Mouse (Mus musculus) midbrain, postnatal 0 days (tissue): ENCODE data around the gene Smtnl1. TPM values are rescaled to one million over a fixed set of nuclear protein-coding genes. Genes with fewer than 3 reads are reported as not detected.
A peak's percentile ranks its signal among the peaks of the same experiment; 100 is the strongest.

Source experiments
- ATAC-seq: fragments of 200-750 bp; cut with Nextera tagmentation; 2 replicates; pipeline ENCODE4 v1.8.0; 2017; ENCODE audit warnings: moderate number of reproducible peaks, mild to moderate bottlenecking, moderate TSS enrichment, moderate library complexity; ENCODE audit not compliant: low FRiP score
- DNase-seq: peaks from one replicate; pipeline ENCODE4 v3.0.0-alpha.2; 2015; ENCODE audit warnings: low spot score
- H3K27ac ChIP-seq: fragments of 300-500 bp; sonication (generic); 2 replicates; pipeline ENCODE4 v1.5.1; 2014; ENCODE audit warnings: low read depth, mild to moderate bottlenecking, low read length, mixed read lengths
- H3K27me3 ChIP-seq: fragments of 300-500 bp; sonication (generic); 2 replicates; pipeline ENCODE4 v1.6.1; 2014; ENCODE audit warnings: low read length, control low read depth, mixed read lengths; ENCODE audit not compliant: insufficient read depth
- H3K36me3 ChIP-seq: fragments of 300-500 bp; sonication (generic); 2 replicates; pipeline ENCODE4 v1.6.1; 2014; ENCODE audit warnings: low read length, control low read depth, mixed read lengths; ENCODE audit not compliant: insufficient read depth
- H3K4me1 ChIP-seq: fragments of 300-500 bp; sonication (generic); 2 replicates; pipeline ENCODE4 v1.6.1; 2014; ENCODE audit warnings: mild to moderate bottlenecking, control low read depth, antibody characterized with exemption, low read length, mixed read lengths; ENCODE audit not compliant: insufficient read depth
- H3K4me2 ChIP-seq: fragments of 300-500 bp; sonication (generic); 2 replicates; pipeline ENCODE4 v1.6.1; 2014; ENCODE audit warnings: low read depth, mild to moderate bottlenecking, low read length, mixed read lengths; ENCODE audit not compliant: poor library complexity, severe bottlenecking
- H3K4me3 ChIP-seq: fragments of 300-500 bp; sonication (generic); 2 replicates; pipeline ENCODE4 v1.5.1; 2014; ENCODE audit warnings: low read depth, mild to moderate bottlenecking, low read length, moderate library complexity
- H3K9ac ChIP-seq: fragments of 300-500 bp; sonication (generic); replicated peaks from 2 replicates; pipeline ENCODE4 v1.6.1; 2014; ENCODE audit warnings: mild to moderate bottlenecking, low read length, moderate library complexity, mixed read lengths; ENCODE audit not compliant: poor library complexity, severe bottlenecking
- H3K9me3 ChIP-seq: fragments of 300-500 bp; sonication (generic); 2 replicates; pipeline ENCODE4 v1.6.1; 2016; ENCODE audit warnings: low read length, control low read depth
- CTCF ChIP-seq: IDR thresholded peaks from 2 replicates; pipeline ENCODE4 v1.5.1; 2016; ENCODE audit warnings: antibody characterized with exemption, mild to moderate bottlenecking
- WGBS: fragments of 180-500 bp; shearing (Covaris S2); extraction: QIAGEN DNeasy Blood & Tissue Kit; methylation state at CpG from one replicate; pipeline ENCODE4 v1.1.7; 2014; 5-methylcytosine and 5-hydroxymethylcytosine counted together
- polyA plus RNA-seq: library from polyadenylated mRNA; unstranded; fragments of >200 nt; fragmentation: Nextera tagmentation; extraction: Ambion mirVana; gene quantifications from 2 replicates; pipeline ENCODE4 v1.2.1, GENCODE M21; 2015
- total RNA-seq: library from RNA; depleted of rRNA; stranded (reverse); fragments of >200 nt; gene quantifications from 2 replicates; pipeline ENCODE4 v1.2.3, GENCODE M21; 2014

Gene Smtnl1
- total and polyA plus RNA-seq, 2 experiments from 2014 or later = not detected

DNA sequence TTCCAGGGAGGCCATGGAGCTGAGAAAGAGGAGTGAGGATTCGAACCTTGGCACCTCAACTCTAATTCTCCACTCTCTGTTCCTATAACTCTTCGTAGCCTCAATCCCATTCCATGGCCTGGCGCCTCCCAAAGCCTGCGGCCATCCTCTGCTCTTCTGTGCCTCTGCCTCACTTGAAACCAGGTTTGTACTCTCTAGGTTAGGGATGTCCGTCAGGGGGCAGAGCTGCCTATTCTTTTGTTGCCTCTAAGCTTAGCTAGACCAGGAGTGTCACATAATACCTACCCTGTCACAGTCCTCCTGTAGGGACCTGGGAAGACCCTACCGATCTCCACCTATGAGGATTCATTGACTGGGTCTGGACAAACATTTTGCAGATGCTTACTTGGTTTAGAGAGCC, 9.8 kb downstream of the Smtnl1 start:
- H3K9ac ChIP-seq = no peak overlapping the region
- ATAC-seq (no peak), DNase-seq (no peak)
- no peak overlapping the region for H3K4me3 ChIP-seq
- H3K4me2 ChIP-seq = no peak overlapping the region
- WGBS = 84% methylated on average over 6 of the region's 6 CpGs
- no peaks in the 10 kb centered on the region for H3K27me3 ChIP-seq
- no peaks in the 10 kb centered on the region for H3K4me1 ChIP-seq
- H3K9me3 ChIP-seq = no peaks in the 10 kb centered on the region
- no peak overlapping the region for H3K27ac ChIP-seq
- no peaks in the 10 kb centered on the region for H3K36me3 ChIP-seq
- TF ChIP-seq CTCF = no peak

DNA sequence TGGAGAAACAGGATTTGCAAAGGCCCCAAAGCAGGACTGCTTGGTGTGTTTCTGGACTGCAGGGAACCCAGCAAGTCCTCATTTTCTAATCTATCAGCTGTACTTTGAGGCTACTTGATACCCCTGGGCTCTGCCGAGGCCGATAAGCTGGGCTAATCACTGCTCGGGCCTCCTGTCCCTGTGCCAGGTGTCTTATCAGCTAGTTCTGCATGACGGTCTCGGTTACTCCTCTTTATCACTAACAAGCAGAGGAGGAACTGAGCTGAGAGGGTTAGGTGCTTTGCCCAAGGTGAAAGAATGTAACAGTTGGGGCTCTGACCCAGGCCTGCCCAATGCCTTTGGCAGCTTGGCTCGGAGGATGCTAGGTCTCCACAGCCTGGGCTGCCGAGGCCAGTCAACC, 10.6 kb downstream of the Smtnl1 start:
- TF ChIP-seq CTCF = no peak
- ATAC-seq = no peak; the same call in 1 of the 2 replicates
- WGBS = 85% methylated on average over 7 of the region's 7 CpGs

DNA sequence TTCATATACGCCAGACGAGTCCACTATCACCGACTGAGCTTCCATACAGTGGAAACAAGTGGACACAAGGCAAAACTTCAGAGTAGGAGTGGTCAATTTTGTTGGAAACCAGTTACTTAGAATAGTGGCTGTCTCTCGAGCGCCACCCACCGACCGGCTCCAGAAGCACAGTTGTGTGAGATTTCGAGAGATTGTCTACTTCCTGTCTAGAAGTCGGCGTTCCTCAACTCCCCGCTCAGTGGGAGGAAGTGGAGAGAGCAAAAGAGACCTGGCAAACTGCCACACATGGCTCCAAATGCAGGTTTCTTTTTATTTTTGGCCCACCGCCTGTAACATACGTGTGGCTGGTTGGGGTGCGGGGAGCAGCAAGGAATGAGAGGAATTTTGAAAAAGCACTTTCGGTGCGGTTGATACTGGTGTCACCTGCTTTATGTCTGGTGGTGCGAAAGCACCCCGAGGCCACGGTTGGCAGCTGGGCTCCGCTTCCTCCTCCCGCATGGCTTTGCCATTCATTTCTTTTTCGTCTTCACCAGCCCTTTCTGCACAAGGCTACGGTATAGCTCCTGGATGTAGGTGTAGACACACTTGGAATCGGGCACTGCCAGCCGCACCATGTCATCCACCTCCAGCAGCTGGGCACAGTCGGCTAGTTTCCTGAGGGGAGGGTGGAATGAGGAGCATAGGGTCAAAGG, 11.4 kb downstream of the Smtnl1 start:
- H3K9me3 ChIP-seq = no peaks in the 10 kb centered on the region
- H3K9ac ChIP-seq = no peak overlapping the region
- H3K4me2 ChIP-seq = peak overlapping the region; percentile 38
- H3K4me1 ChIP-seq = no peaks in the 10 kb centered on the region
- H3K4me3 ChIP-seq = no peak overlapping the region
- no peak overlapping the region for H3K27ac ChIP-seq
- WGBS = 39% methylated on average over 26 of the region's 26 CpGs
- peak; percentile 79 for TF ChIP-seq CTCF
- H3K27me3 ChIP-seq = no peaks in the 10 kb centered on the region
- peak; percentile 75 for ATAC-seq
- no peaks in the 10 kb centered on the region for H3K36me3 ChIP-seq
- DNase-seq = peak; percentile 88

More for the DNA sequence above, 10.6 kb downstream of the Smtnl1 start:
- no peak for DNase-seq
- H3K4me3 ChIP-seq = no peak overlapping the region
- no peaks in the 10 kb centered on the region for H3K36me3 ChIP-seq
- no peak overlapping the region for H3K4me2 ChIP-seq
- no peak overlapping the region for H3K27ac ChIP-seq
- H3K27me3 ChIP-seq = no peaks in the 10 kb centered on the region
- no peak overlapping the region for H3K9ac ChIP-seq
- no peaks in the 10 kb centered on the region for H3K4me1 ChIP-seq
- H3K9me3 ChIP-seq = no peaks in the 10 kb centered on the region

DNA sequence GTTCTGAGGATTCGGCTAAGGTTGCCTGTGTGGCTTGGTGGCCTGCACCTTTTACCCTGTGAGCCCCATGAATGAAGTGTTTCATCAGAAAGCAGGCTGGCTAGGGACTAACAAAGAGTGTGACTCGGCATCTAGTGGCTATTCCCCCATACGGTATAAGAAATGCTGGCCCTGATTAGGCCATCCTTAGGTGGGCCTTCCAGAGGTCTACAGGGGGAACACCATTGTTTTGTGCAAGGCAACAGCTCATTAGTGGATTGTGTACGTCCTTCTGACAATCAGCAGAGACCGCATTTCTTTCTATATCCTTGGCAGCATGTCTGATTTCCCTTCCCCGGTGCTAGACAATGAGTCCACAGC, 11.9 kb downstream of the Smtnl1 start:
- TF ChIP-seq CTCF = no peak
- no peaks in the 10 kb centered on the region for H3K4me1 ChIP-seq
- no peak overlapping the region for H3K9ac ChIP-seq
- 83% methylated on average over 6 of the region's 6 CpGs for WGBS
- H3K36me3 ChIP-seq = no peaks in the 10 kb centered on the region
- 0 out of 2 replicates have a peak, but pooled peaks have one; percentile 5 for ATAC-seq
- no peak overlapping the region for H3K4me3 ChIP-seq
- H3K4me2 ChIP-seq = no peak overlapping the region
- H3K27ac ChIP-seq = no peak overlapping the region
- H3K27me3 ChIP-seq = no peaks in the 10 kb centered on the region
- no peaks in the 10 kb centered on the region for H3K9me3 ChIP-seq
- DNase-seq = no peak

DNA sequence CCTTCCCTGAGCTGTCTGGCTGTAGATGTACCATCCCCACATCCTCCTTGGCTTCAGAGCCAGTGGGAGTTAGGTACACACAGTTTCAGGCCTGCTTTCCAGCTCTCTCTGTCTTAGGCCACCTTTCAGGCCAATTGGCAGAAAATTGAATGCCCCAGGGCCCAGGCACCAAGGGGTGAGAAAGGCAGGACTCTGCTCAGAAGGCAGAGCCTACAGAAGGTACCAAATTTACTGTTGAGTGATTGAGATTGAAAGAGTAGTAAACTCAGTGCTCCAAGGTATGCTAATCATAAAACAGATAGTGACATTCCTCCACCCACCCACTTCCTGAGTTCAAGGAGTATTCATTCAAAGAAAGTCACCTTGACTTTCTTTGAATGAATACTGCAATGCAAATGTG, 13.1 kb downstream of the Smtnl1 start:
- no peak for ATAC-seq
- no peak for TF ChIP-seq CTCF
- DNase-seq = no peak
- H3K9ac ChIP-seq = no peak overlapping the region
- H3K27me3 ChIP-seq = no peaks in the 10 kb centered on the region
- H3K4me1 ChIP-seq = no peaks in the 10 kb centered on the region
- no peak overlapping the region for H3K4me2 ChIP-seq
- no peaks in the 10 kb centered on the region for H3K36me3 ChIP-seq
- H3K4me3 ChIP-seq = no peak overlapping the region
- no peaks in the 10 kb centered on the region for H3K9me3 ChIP-seq
- no peak overlapping the region for H3K27ac ChIP-seq

DNA sequence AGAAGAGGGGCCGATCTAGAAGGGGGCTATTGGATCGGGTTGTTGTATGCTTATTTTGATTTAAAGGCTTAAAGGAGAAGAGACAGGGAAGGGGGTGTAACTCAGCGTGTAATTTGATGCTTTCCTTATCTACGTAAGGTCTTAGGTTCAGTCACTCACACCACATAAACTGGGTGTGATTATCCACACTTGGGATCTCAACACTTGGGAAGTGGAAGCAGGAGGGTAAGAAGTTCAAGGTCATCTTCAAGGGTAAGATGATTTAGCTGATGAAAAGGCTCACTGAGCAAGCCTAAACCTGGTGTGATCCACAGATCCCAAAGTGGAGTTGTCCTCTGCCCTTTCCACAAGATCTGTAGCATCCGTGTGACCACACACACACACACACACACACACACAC, 15.9 kb downstream of the Smtnl1 start:
- no peak overlapping the region for H3K27ac ChIP-seq
- H3K9me3 ChIP-seq = no peaks in the 10 kb centered on the region
- H3K36me3 ChIP-seq = no peaks in the 10 kb centered on the region
- TF ChIP-seq CTCF = no peak
- no peaks in the 10 kb centered on the region for H3K27me3 ChIP-seq
- no peak overlapping the region for H3K4me2 ChIP-seq
- ATAC-seq (no peak), DNase-seq (no peak)
- H3K9ac ChIP-seq = no peak overlapping the region
- 73% methylated on average over 5 of the region's 5 CpGs for WGBS
- H3K4me3 ChIP-seq = no peak overlapping the region
- no peaks in the 10 kb centered on the region for H3K4me1 ChIP-seq
